Mouse (Mus musculus) megakaryocyte, embryonic 14.5 days (primary cell): ENCODE results near the gene Tmem80.

Source experiments
- FLI1 ChIP-seq: IDR thresholded peaks from 2 replicates; pipeline ENCODE4 v1.6.1; 2012; ENCODE audit warnings: low read length, inconsistent platforms, mixed read lengths
- GATA1 ChIP-seq: IDR thresholded peaks from 3 replicates; pipeline ENCODE4 v1.6.1; 2012; ENCODE audit warnings: mixed read lengths, low read length, inconsistent platforms, borderline replicate concordance

- TF ChIP-seq GATA1, result no peak
- no peak for TF ChIP-seq FLI1
These were observed 15.7 kb downstream of the Tmem80 start for GRCm38 (mm10) chr7:141343230-141343629.
